Mouse (Mus musculus): ENCODE measurements around the gene Mrpl53.

Gene Mrpl53

GRCm38 (mm10) chr6:83095968-83096367 lies 12.9 kb upstream of the Mrpl53 start:
- DNase-seq, result no peak

GRCm38 (mm10) chr6:83098411-83098810 lies 10.4 kb upstream of the Mrpl53 start:
- DNase-seq, result peak; percentile 85

- peak; percentile 94 for DNase-seq
Observed at GRCm38 (mm10) chr6:83101316-83101687, 7.5 kb upstream of the Mrpl53 start, which contains the start of the genes Ccdc142 and Gm42688. TSS of gene Ccdc142 (plus strand) at chr6:83101601. TSS of gene Gm42688 (plus strand) at chr6:83101617.

GRCm38 (mm10) chr6:83101688-83102556 lies 6.9 kb upstream of the Mrpl53 start:
- DNase-seq, result peak; percentile 80

- no peak for DNase-seq
Observed at GRCm38 (mm10) chr6:83103130-83103650, 5.7 kb upstream of the Mrpl53 start.

GRCm38 (mm10) chr6:83104158-83104557 lies 4.7 kb upstream of the Mrpl53 start:
- no peak for DNase-seq

GRCm38 (mm10) chr6:83107566-83108400 lies 1.1 kb upstream of the Mrpl53 start:
- DNase-seq, result peak; percentile 79

- DNase-seq, result no peak
Observed at GRCm38 (mm10) chr6:83111510-83112136, 2.8 kb downstream of the Mrpl53 start.

GRCm38 (mm10) chr6:83115011-83115671 lies 6.3 kb downstream of the Mrpl53 start, which contains the start of gene Mogs:
TSS of gene Mogs (plus strand) at chr6:83115496.
- peak; percentile 96 for DNase-seq

GRCm38 (mm10) chr6:83115682-83116372 lies 7.0 kb downstream of the Mrpl53 start:
- no peak for DNase-seq

- no peak for DNase-seq
Observed at GRCm38 (mm10) chr6:83116373-83117164, 7.7 kb downstream of the Mrpl53 start.

GRCm38 (mm10) chr6:83117165-83117438 lies 8.3 kb downstream of the Mrpl53 start:
- DNase-seq, result no peak

- no peak for DNase-seq
Observed at GRCm38 (mm10) chr6:83117616-83118015, 8.8 kb downstream of the Mrpl53 start.

- DNase-seq, result no peak
Observed at GRCm38 (mm10) chr6:83118369-83118768, 9.5 kb downstream of the Mrpl53 start.

- no peak for DNase-seq
Observed at GRCm38 (mm10) chr6:83118825-83119733, 10.2 kb downstream of the Mrpl53 start.

GRCm38 (mm10) chr6:83119734-83120051 lies 10.9 kb downstream of the Mrpl53 start:
- peak; percentile 47 for DNase-seq

GRCm38 (mm10) chr6:83120930-83121862 lies 12.4 kb downstream of the Mrpl53 start, which contains the start of gene Wbp1:
TSS of gene Wbp1 (minus strand) at chr6:83121559.
- DNase-seq, result peak; percentile 98

GRCm38 (mm10) chr6:83121863-83122710 lies 13.2 kb downstream of the Mrpl53 start:
- DNase-seq, result no peak
